Mouse (Mus musculus): Measurements from ENCODE around the gene Mob3a. TPM values are rescaled to one million over a fixed set of nuclear protein-coding genes. Genes with fewer than 3 reads are reported as not detected.

The Mob3a gene
- polyA plus RNA-seq, 1 experiment from 2014 or later: 55.8 TPM

DNA sequence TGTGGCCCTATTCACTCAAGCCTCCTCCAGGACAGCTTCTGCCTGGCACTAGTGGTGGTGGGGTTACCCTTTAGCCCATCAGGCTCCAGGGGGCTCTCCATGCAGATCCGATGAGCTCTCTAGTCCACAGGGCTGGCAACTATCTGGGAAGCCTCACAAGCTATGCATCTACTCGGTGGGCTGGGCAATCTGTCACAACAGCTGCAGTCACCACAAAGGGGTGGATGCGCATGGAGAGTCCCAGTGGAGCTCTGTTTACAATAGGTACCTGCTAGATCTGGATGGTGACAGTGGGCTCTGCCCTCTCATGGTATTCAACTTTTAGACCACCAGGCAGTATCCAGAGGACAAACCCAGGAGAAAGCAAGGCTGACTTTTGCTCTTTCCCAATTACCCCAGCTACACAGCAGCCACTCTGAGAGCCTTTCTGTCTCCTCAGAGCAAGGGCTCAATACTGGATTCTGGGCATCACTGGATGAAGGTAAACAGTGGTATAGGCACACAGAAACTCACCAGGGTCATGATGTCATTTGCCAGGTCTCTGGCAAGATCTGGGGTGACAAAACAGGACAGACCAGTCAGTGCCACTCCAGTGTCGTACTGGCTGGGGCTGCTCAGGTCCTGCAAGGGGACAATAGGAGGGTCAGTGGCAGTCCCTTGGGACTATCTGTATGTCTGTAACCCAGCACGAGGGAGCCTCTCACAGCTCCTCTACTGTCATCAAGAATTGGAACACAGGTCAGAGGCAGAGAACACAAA lies 25.8 kb upstream of the Mob3a start:
- no peak for ATAC-seq (ENCODE audit: insufficient number of reproducible peaks, low FRiP score, low TSS enrichment, low read depth)
- Histone ChIP-seq H3K4me2 (no peak overlapping the region), H3K36me3 (peaks cover 98% of the 10 kb centered on the region), H3K4me3 (no peak overlapping the region), H3K27ac (no peak overlapping the region), H3K9me3 (no peaks in the 10 kb centered on the region), H3K4me1 (no peaks in the 10 kb centered on the region), H3K9ac (no peak overlapping the region), H3K27me3 (no peaks in the 10 kb centered on the region)
- 84% methylated on average over 5 of the region's 5 CpGs for whole genome bisulfite sequencing

- H3K4me2 ChIP-seq: no peak overlapping the region
- ATAC-seq (ENCODE audit: insufficient number of reproducible peaks, low FRiP score, low TSS enrichment, low read depth): no peak
- WGBS: 64% methylated on average over 1 of the region's 1 CpGs
Observed at GRCm38 (mm10) chr10:80717281-80717680, 15.5 kb upstream of the Mob3a start.

DNA sequence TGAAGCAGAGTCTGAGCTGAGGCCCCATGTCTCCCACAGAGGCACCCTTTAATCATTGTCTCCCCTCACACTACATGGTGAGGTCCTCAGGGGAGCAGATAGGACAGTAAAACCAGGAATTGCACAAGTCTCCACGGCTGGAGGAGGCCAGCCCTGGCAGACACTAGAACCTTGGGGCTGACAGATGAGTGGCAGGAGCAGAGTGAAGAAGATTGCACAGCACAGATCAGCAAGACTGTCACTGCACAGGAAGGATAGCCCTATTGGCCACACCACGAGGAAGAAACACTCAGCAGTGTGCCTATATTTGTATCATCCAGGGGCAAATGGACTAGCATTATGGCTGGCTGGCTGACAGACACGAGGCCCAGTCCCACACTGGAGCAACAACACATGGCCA lies 9.1 kb upstream of the Mob3a start:
- Histone ChIP-seq H3K4me1 (no peaks in the 10 kb centered on the region), H3K4me2 (no peak overlapping the region), H3K4me3 (no peak overlapping the region), H3K36me3 (peaks cover 98% of the 10 kb centered on the region), H3K9ac (no peak overlapping the region), H3K27ac (no peak overlapping the region), H3K27me3 (no peaks in the 10 kb centered on the region), H3K9me3 (no peaks in the 10 kb centered on the region)
- WGBS: 79% methylated on average over 3 of the region's 3 CpGs
- ATAC-seq (ENCODE audit: insufficient number of reproducible peaks, low FRiP score, low TSS enrichment, low read depth): no peak

More at GRCm38 (mm10) chr10:80717281-80717680, 15.5 kb upstream of the Mob3a start:
- no peak overlapping the region for H3K27ac ChIP-seq
- H3K9ac ChIP-seq: no peak overlapping the region
- no peak overlapping the region for H3K4me3 ChIP-seq
- peaks cover 96% of the 10 kb centered on the region for H3K36me3 ChIP-seq
- H3K4me1 ChIP-seq: no peaks in the 10 kb centered on the region
- H3K27me3 ChIP-seq: no peaks in the 10 kb centered on the region
- H3K9me3 ChIP-seq: no peaks in the 10 kb centered on the region

DNA sequence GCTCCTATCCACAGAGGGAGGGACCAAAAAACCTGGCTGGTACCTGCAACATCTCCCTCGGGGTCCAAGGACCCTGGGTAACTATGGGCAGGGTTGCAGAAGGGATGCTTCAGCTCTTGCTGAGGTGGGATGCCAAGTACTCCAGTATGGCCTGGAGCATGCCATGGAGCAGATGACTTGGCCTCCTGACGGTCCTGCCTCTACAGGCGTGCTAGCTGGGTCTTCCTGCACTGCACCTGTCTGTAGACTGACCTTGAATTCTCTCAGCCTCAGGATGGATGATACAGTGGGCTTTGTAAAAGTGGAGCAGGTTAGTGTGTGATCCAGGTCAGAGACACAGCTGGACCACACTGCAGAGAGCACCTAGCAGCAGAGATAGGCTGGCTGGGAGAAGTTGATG lies 3.7 kb upstream of the Mob3a start:
- Histone ChIP-seq H3K4me1 (peaks cover 31% of the 10 kb centered on the region), H3K4me3 (no peak overlapping the region), H3K36me3 (peaks cover 50% of the 10 kb centered on the region), H3K9ac (no peak overlapping the region), H3K27me3 (no peaks in the 10 kb centered on the region), H3K4me2 (no peak overlapping the region), H3K9me3 (no peaks in the 10 kb centered on the region), H3K27ac (no peak overlapping the region)
- ATAC-seq (ENCODE audit: insufficient number of reproducible peaks, low FRiP score, low TSS enrichment, low read depth): no peak
- WGBS: 76% methylated on average over 3 of the region's 3 CpGs

DNA sequence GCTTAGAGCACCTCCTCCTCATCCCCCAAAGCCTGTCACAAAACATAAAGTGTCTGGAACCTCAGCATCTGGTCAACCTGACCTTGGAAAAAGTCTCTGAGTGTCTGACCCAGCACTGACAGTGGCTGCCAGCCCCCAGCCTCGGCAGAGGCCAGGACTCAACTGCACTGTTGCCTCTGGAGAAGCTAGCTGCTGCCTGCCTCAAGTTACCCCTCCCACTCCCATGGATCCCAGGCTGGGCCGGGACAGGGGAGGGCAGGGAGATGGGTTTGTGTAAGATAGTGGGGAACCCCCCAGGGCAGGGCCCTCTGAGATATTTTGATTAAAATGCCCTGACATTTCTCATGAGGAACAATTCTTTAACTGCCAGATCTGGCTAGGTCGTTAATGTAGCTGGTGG lies 3.3 kb upstream of the Mob3a start:
- 61% methylated on average over 3 of the region's 3 CpGs for WGBS
- Histone ChIP-seq H3K9ac (no peak overlapping the region), H3K4me1 (peaks cover 36% of the 10 kb centered on the region), H3K27ac (no peak overlapping the region), H3K9me3 (no peaks in the 10 kb centered on the region), H3K36me3 (peaks cover 45% of the 10 kb centered on the region), H3K27me3 (no peaks in the 10 kb centered on the region), H3K4me3 (no peak overlapping the region), H3K4me2 (no peak overlapping the region)
- no peak for ATAC-seq (ENCODE audit: insufficient number of reproducible peaks, low FRiP score, low TSS enrichment, low read depth)

DNA sequence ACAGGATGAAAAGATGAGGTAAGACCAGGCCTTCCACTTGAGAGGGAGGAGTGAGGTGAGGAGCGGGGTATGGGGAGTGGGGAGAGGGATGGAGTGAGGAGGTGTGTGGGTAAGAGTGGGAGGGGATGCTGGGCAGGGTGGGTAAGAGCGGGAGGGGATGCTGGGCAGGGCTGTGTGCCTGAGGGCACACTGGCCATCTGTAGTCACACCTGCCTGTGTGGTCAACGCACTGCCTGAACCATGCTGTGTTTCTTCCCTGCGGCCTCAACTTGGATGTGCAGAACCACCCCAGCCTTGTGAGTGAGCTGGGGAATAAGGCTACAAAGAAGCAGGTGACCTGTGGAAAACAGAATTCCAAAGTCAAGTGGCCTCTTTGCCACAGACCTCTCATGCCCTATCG lies 2.6 kb upstream of the Mob3a start:
- H3K27ac ChIP-seq: no peak overlapping the region
- no peaks in the 10 kb centered on the region for H3K9me3 ChIP-seq
- peaks cover 40% of the 10 kb centered on the region for H3K4me1 ChIP-seq
- peaks cover 39% of the 10 kb centered on the region for H3K36me3 ChIP-seq
- H3K4me2 ChIP-seq: no peak overlapping the region
- H3K9ac ChIP-seq: no peak overlapping the region
- WGBS: 77% methylated on average over 5 of the region's 5 CpGs
- no peaks in the 10 kb centered on the region for H3K27me3 ChIP-seq
- no peak overlapping the region for H3K4me3 ChIP-seq
- ATAC-seq (ENCODE audit: insufficient number of reproducible peaks, low FRiP score, low TSS enrichment, low read depth): no peak

DNA sequence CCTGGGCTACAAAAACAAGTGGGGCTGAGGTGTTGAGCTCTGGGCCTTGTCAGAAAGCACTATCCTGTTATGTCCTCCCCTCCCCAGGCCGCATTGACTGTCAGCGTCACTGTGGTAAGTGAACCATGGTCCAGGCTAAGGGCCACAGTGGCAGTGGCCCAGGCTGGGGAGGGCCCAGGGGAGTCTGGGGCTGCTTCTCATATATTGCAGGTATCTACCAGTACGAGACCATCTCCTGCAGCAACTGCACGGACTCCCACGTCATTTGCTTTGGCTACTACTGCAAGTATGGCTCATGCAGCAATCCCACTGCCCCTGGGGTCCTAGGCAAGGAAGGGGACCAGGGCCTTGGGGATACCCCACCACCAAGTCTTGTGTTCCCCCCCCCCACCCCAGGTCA lies 1.9 kb upstream of the Mob3a start:
- Histone ChIP-seq H3K4me3 (peak overlapping the region; percentile 65), H3K9me3 (no peaks in the 10 kb centered on the region), H3K4me2 (peak overlapping the region; percentile 80), H3K27me3 (no peaks in the 10 kb centered on the region), H3K9ac (no peak overlapping the region; the same call in 1 of the 2 replicates), H3K27ac (no peak overlapping the region), H3K4me1 (peaks cover 40% of the 10 kb centered on the region), H3K36me3 (peaks cover 35% of the 10 kb centered on the region)
- no peak for ATAC-seq (ENCODE audit: insufficient number of reproducible peaks, low FRiP score, low TSS enrichment, low read depth)
- 93% methylated on average over 5 of the region's 5 CpGs for WGBS

GRCm38 (mm10) chr10:80702536-80703390 lies 986 bp upstream of the Mob3a start:
- peak overlapping the region; percentile 80 for H3K4me2 ChIP-seq
- 1% methylated on average over 47 of the region's 47 CpGs for WGBS
- H3K9me3 ChIP-seq: no peaks in the 10 kb centered on the region
- H3K9ac ChIP-seq: peak overlapping the region; percentile 29
- ATAC-seq (ENCODE audit: insufficient number of reproducible peaks, low FRiP score, low TSS enrichment, low read depth): peak; percentile 86
- H3K4me1 ChIP-seq: peaks cover 40% of the 10 kb centered on the region
- peak overlapping the region; percentile 65 for H3K4me3 ChIP-seq
- H3K27me3 ChIP-seq: no peaks in the 10 kb centered on the region
- H3K36me3 ChIP-seq: peaks cover 26% of the 10 kb centered on the region
- H3K27ac ChIP-seq: peak overlapping the region; percentile 85

GRCm38 (mm10) chr10:80700732-80701131 lies 1.0 kb downstream of the Mob3a start:
- ATAC-seq (ENCODE audit: insufficient number of reproducible peaks, low FRiP score, low TSS enrichment, low read depth): no peak
- Histone ChIP-seq H3K27me3 (no peaks in the 10 kb centered on the region), H3K9ac (no peak overlapping the region)

GRCm38 (mm10) chr10:80700038-80700504 lies 1.7 kb downstream of the Mob3a start:
- no peaks in the 10 kb centered on the region for H3K27me3 ChIP-seq
- peak overlapping the region; percentile 80 for H3K4me2 ChIP-seq
- WGBS: 84% methylated on average over 7 of the region's 7 CpGs
- no peak for ATAC-seq (ENCODE audit: insufficient number of reproducible peaks, low FRiP score, low TSS enrichment, low read depth)
- H3K4me3 ChIP-seq: no peak overlapping the region
- peaks cover 18% of the 10 kb centered on the region; the same call in 1 of the 2 replicates for H3K36me3 ChIP-seq
- H3K9ac ChIP-seq: 0 out of 2 replicates have a peak overlapping the region, but pooled peaks have one; percentile 17
- H3K9me3 ChIP-seq: no peaks in the 10 kb centered on the region
- no peak overlapping the region for H3K27ac ChIP-seq
- H3K4me1 ChIP-seq: peaks cover 45% of the 10 kb centered on the region

More at GRCm38 (mm10) chr10:80700732-80701131, 1.0 kb downstream of the Mob3a start:
- Histone ChIP-seq H3K36me3 (peaks cover 17% of the 10 kb centered on the region), H3K4me3 (peak overlapping the region; percentile 65), H3K9me3 (no peaks in the 10 kb centered on the region), H3K27ac (peak overlapping the region; percentile 85; the same call in 1 of the 2 replicates), H3K4me2 (peak overlapping the region; percentile 80), H3K4me1 (peaks cover 47% of the 10 kb centered on the region)
- 42% methylated on average over 4 of the region's 4 CpGs for WGBS

DNA sequence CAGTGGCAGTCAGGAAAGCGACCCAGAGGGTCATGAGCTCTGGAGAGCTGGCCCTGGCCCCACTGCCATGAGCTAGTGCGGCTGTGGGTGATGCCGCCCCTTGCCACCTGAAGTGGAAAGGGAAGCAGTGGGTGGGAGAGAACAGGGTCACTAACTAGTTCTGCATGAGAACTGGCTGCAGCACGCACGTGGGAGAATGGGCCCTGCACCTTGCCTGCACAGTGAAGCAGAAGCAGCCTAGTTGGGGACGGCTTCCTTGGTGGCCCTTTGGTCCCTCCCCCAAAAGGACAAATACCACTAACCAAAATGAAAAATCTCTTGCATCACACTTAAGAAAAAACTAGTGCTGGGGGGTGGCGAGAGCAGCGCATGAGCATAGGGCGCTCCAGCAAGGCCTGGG lies 3.2 kb downstream of the Mob3a start:
- Histone ChIP-seq H3K27me3 (no peaks in the 10 kb centered on the region), H3K27ac (no peak overlapping the region), H3K4me3 (no peak overlapping the region), H3K9me3 (no peaks in the 10 kb centered on the region), H3K4me1 (peaks cover 34% of the 10 kb centered on the region), H3K9ac (no peak overlapping the region), H3K4me2 (no peak overlapping the region), H3K36me3 (peaks cover 28% of the 10 kb centered on the region)
- WGBS: 91% methylated on average over 9 of the region's 9 CpGs
- ATAC-seq (ENCODE audit: insufficient number of reproducible peaks, low FRiP score, low TSS enrichment, low read depth): no peak

DNA sequence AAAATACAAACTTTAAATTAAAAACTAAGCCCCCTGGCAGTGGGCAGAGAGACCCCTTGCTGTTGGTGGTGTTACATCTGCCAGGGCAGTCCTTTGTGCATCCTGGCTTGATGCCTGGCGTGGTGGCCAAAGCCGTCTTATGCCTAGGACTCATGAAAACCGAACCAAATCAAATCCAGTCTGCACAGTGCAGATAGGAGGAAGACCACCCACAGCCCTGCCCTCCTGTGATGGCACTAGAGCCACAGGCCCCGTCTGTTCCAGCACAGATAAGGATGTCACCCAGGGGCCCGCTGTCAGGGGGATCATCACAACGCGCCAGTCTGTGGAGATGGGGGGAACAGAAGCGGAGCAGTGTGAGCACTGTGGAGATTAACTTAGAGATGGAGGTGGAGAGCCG lies 4.0 kb downstream of the Mob3a start:
- H3K36me3 ChIP-seq: peaks cover 36% of the 10 kb centered on the region
- no peaks in the 10 kb centered on the region for H3K9me3 ChIP-seq
- H3K9ac ChIP-seq: no peak overlapping the region
- no peak for ATAC-seq (ENCODE audit: insufficient number of reproducible peaks, low FRiP score, low TSS enrichment, low read depth)
- H3K27ac ChIP-seq: no peak overlapping the region
- H3K4me2 ChIP-seq: no peak overlapping the region
- H3K4me1 ChIP-seq: peaks cover 26% of the 10 kb centered on the region
- H3K27me3 ChIP-seq: no peaks in the 10 kb centered on the region
- WGBS: 91% methylated on average over 9 of the region's 9 CpGs
- H3K4me3 ChIP-seq: no peak overlapping the region
